Mouse (Mus musculus) limb, embryonic 12.5 days (tissue): ENCODE results near the gene Abat. TPM values are rescaled to one million over a fixed set of nuclear protein-coding genes. Genes with fewer than 3 reads are reported as not detected.
A peak's percentile ranks its signal among the peaks of the same experiment; 100 is the strongest.

Experiments
- ATAC-seq: fragments of 200-750 bp; cut with Nextera tagmentation; 2 replicates; pipeline ENCODE4 v1.8.0; 2017; ENCODE audit warnings: low read depth, moderate TSS enrichment; ENCODE audit not compliant: insufficient number of reproducible peaks, insufficient read depth, low FRiP score, low TSS enrichment
- H3K27ac ChIP-seq: fragments of 300-500 bp; sonication (generic); 2 replicates; pipeline ENCODE4 v1.5.1; 2016; ENCODE audit warnings: mild to moderate bottlenecking, moderate library complexity
- H3K27me3 ChIP-seq: fragments of 300-500 bp; sonication (generic); 2 replicates; pipeline ENCODE4 v1.6.1; 2016; ENCODE audit warnings: mild to moderate bottlenecking, moderate library complexity
- H3K36me3 ChIP-seq: fragments of 300-500 bp; sonication (generic); 2 replicates; pipeline ENCODE4 v1.6.1; 2016; ENCODE audit warnings: mild to moderate bottlenecking, moderate library complexity
- H3K4me1 ChIP-seq: fragments of 300-500 bp; sonication (generic); replicated peaks from 2 replicates; pipeline ENCODE4 v1.6.1; 2016
- H3K4me2 ChIP-seq: fragments of 300-500 bp; sonication (generic); 2 replicates; pipeline ENCODE4 v1.6.1; 2016; ENCODE audit warnings: mild to moderate bottlenecking, moderate library complexity
- H3K4me3 ChIP-seq: fragments of 300-500 bp; sonication (generic); replicated peaks from 2 replicates; pipeline ENCODE4 v1.5.1; 2016; ENCODE audit warnings: mild to moderate bottlenecking
- H3K9ac ChIP-seq: fragments of 300-500 bp; sonication (generic); replicated peaks from 2 replicates; pipeline ENCODE4 v1.6.1; 2016; ENCODE audit warnings: mild to moderate bottlenecking, moderate library complexity
- H3K9me3 ChIP-seq: fragments of 300-500 bp; sonication (generic); 2 replicates; pipeline ENCODE4 v1.6.1; 2016; ENCODE audit warnings: mild to moderate bottlenecking, moderate library complexity
- WGBS: fragments of 180-500 bp; shearing (Covaris S2); methylation state at CpG from one replicate; pipeline ENCODE4 v1.1.7; 2016; 5-methylcytosine and 5-hydroxymethylcytosine counted together
- polyA plus RNA-seq: library from polyadenylated mRNA; unstranded; fragments of >200 nt; fragmentation: Nextera tagmentation; extraction: Ambion mirVana; gene quantifications from 2 replicates; pipeline ENCODE4 v1.2.1, GENCODE M21; 2016

Gene Abat
- 36.4 and 41.8 TPM in 2 replicates for polyA plus RNA-seq

DNA sequence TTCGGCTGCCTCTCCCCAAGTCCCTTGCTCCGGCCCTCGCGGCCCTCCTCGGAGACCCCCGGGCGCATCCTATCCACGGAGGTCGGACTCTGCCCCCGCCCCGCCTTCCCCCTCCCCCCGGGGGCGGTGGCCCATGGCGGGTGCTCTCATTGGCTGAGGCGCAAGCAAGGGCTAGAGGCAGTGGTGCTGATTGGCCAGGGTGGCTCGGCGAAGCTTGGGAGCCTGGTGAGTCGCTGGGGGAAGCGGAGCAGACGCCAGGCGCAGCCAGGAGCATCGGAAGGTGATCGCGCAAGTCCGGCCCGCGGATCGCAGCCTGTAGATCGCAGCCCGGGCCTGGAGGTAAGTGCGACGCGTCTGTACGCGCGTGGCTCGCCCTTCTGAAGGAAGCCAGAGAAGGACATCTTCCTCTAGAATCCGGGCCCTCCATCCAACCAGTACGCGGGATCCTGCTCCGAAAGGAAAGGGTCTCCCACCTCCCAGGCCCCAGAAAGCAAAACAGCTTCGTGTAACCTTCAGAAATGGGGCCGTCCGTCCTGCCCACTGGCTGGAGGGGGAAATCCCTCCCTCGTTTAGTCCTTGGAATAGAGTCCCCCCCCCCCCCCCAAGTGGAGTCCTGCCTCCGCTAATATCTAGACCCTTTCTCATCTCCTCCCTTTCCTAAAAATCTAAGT is at the start of gene Abat:
TSS of gene Abat (plus strand) at position 194 of the 671 bp plus-strand sequence.
- under 1% methylated on average over 46 of the region's 46 CpGs for WGBS
- no peaks in the 10 kb centered on the region for H3K27me3 ChIP-seq

DNA sequence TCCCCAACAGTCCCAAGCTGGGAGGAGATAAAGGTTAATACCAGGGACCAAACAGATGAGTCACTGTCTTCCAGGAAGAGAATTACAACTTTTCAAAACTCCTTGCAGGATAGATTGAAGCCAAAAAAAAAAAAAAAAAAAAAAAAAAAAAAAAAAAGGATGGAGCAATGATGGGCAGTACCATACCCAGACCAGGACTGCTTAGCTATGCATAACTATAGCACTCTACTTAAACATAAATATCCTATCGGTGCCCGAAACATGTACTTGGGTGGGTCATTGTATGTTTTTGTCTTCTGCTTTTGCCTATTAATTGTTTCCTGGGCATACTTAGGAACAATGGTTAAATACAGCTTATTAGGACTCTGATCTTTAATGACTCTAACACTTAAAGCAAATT is 43.1 kb upstream of the Abat start:
- peaks cover 3% of the 10 kb centered on the region; the same call in 1 of the 2 replicates for H3K36me3 ChIP-seq
- ATAC-seq = 0 out of 2 replicates have a peak, but pooled peaks have one; percentile 24
- peak overlapping the region; percentile 70 for H3K4me3 ChIP-seq
- no peaks in the 10 kb centered on the region for H3K9me3 ChIP-seq
- no peak overlapping the region for H3K9ac ChIP-seq
- peak overlapping the region; percentile 69 for H3K4me2 ChIP-seq
- H3K27ac ChIP-seq = no peak overlapping the region
- peaks cover 5% of the 10 kb centered on the region; the same call in 1 of the 2 replicates for H3K27me3 ChIP-seq
- 71% methylated on average over 2 of the region's 2 CpGs for WGBS
- H3K4me1 ChIP-seq = no peaks in the 10 kb centered on the region; the same call in 1 of the 2 replicates

More for the DNA sequence above, at the start of gene Abat:
- H3K36me3 ChIP-seq = peaks cover 3% of the 10 kb centered on the region; the same call in 1 of the 2 replicates
- peaks cover 11% of the 10 kb centered on the region for H3K4me1 ChIP-seq
- H3K27ac ChIP-seq = peak within 1 kb of the TSS; percentile 45; the same call in 1 of the 2 replicates
- H3K9ac ChIP-seq = peak within 1 kb of the TSS; percentile 65
- peak within 1 kb of the TSS; percentile 60 for H3K4me3 ChIP-seq
- H3K9me3 ChIP-seq = no peaks in the 10 kb centered on the region
- ATAC-seq = peak; percentile 99
- H3K4me2 ChIP-seq = peak within 1 kb of the TSS; percentile 77

DNA sequence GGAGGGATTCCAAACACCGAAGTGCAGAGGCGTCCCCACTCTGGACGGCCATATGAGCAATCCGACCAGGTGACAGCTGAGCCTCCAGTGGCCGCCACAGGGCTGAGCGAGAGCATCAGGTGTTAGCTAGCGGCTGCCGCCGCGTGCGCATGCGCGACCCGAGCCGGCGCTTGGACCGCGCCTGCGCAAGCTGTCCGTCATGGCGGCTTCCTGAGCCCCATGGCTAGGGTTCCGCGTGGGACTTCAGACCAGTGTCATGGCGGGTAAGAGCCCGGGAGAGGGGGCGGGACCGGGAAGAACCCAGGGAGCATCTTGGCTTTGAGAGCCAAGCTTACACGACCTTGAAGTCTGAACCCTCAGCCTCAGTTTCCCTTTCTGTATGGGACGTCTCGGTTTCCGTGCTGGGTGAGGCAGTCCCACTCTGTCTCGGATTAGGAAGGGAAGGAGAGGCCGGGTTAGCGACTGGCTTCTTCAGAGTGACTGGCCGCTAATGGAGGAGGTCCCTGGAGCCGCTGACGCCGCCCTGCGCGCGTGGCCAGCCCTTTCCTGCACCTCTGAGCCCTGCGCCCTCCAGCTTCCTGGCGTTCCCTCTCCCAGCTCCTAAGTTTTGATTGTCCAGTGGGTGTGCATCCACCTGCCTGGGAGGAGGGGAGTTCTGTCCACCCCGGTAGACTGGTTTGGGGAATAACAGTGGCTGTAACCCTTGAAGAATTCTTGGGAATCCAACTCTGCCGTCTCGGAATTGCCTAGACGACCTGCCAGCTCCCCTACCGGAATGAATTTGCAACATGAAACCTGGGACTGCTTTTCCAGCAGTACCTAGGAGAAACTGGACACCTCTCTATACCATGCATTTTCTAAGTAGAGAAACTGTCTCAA is 42.4 kb upstream of the Abat start, which contains the start of gene Mettl22:
TSS of gene Mettl22 (plus strand) at position 186 of the 879 bp plus-strand sequence.
- peak within 1 kb of the TSS; percentile 70 for H3K4me3 ChIP-seq
- peak within 1 kb of the TSS; percentile 76 for H3K9ac ChIP-seq
- H3K27me3 ChIP-seq = peaks cover 5% of the 10 kb centered on the region; the same call in 1 of the 2 replicates
- H3K9me3 ChIP-seq = no peaks in the 10 kb centered on the region
- H3K4me1 ChIP-seq = no peaks in the 10 kb centered on the region; the same call in 1 of the 2 replicates
- H3K27ac ChIP-seq = peak within 1 kb of the TSS; percentile 94
- ATAC-seq = peak; percentile 97
- H3K36me3 ChIP-seq = peaks cover 3% of the 10 kb centered on the region; the same call in 1 of the 2 replicates
- WGBS = under 1% methylated on average over 48 of the region's 48 CpGs
- peak within 1 kb of the TSS; percentile 69 for H3K4me2 ChIP-seq

DNA sequence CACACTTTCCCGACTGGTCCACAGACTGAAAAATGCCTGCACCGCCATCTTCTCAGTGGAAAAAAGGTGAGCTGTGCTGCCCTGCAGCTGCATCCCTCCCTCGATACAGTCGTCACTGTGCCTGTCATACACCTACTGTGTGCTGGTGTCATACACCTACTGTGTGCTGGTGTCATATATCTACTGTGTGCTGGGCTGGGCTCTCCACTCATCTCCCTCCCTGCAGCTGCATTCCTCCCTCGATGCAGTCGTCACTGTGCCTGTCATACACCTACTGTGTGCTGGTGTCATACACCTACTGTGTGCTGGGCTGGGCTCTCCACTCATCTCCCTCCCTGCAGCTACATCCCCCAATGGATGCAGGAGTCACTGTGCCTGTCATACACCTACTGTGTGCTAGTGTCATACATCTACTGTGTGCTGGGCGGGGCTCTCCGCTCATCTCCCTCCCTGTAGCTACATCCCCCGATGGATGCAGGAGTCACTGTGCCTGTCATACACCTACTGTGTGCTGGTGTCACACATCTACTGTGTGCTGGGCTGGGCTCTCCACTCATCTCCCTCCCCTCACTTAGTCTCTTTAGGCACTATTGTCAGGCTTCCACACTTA is 25.7 kb upstream of the Abat start:
- ATAC-seq = no peak
- Histone ChIP-seq H3K27me3 (no peaks in the 10 kb centered on the region), H3K4me1 (peaks cover 7% of the 10 kb centered on the region), H3K9ac (no peak overlapping the region), H3K9me3 (no peaks in the 10 kb centered on the region), H3K4me2 (no peak overlapping the region), H3K27ac (no peak overlapping the region), H3K4me3 (no peak overlapping the region), H3K36me3 (peaks cover 74% of the 10 kb centered on the region)
- WGBS = 92% methylated on average over 9 of the region's 9 CpGs

DNA sequence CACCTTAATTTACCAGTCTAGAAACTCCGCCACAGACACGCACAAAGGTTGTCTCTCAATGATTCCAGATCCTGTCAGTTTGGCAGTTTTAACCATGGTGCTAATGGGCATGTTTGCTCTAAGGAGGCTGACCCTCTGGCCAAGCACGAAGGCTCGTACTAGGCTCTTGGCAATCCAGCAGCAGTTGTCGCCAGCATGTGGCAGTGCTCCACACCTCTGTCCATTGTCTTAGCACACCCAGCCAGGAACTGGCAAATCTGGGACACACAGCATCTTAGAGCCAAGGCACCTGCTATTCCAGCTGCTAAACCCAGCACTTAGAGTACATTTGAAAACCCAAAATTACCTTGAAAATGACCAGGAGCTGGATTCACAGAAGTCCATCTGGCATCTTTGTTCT is 23.9 kb upstream of the Abat start:
- Histone ChIP-seq H3K4me3 (no peak overlapping the region), H3K27me3 (no peaks in the 10 kb centered on the region), H3K36me3 (peaks cover 56% of the 10 kb centered on the region), H3K4me2 (no peak overlapping the region), H3K27ac (no peak overlapping the region), H3K9ac (no peak overlapping the region), H3K4me1 (peaks cover 7% of the 10 kb centered on the region), H3K9me3 (no peaks in the 10 kb centered on the region)
- WGBS = 72% methylated on average over 5 of the region's 5 CpGs
- ATAC-seq = no peak

DNA sequence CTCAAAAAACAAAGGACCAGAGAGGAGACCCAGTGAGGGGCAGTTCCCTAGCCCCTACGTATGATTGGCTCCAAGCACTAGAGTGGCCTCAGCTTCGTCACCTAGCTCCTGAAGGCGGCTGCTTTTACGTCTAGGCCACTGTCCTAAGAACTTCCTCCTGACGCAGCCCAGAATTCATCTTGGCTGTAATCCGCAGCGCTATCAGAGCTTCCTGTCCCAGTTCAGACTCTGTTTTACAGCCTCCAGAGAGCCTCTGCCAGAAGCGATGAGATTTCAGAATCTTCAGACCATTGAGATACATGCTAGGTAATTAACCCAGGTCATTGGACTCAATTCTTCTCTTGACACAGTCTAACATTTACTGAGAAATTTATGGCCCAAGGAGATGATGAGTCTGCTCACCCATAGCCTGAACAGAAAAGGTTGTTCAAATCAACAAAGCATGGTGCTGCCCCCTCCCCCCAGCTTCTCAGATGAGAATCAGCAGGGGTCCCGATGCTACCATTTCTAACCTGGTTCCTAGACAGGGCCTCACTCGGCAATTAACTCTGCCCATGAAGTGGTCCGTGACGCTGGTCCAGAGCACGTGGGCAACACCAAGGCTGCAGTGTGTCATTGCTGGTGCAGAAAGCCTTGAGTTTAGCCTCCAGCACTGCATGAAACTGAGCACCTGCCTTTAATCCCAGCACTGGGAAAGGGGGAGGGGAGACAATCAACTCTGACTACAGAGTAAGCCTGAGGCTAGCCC is 21.3 kb upstream of the Abat start:
- peaks cover 7% of the 10 kb centered on the region for H3K4me1 ChIP-seq
- no peak overlapping the region for H3K4me2 ChIP-seq
- ATAC-seq = no peak
- H3K27ac ChIP-seq = no peak overlapping the region
- WGBS = 30% methylated on average over 13 of the region's 13 CpGs
- H3K4me3 ChIP-seq = no peak overlapping the region
- no peaks in the 10 kb centered on the region for H3K9me3 ChIP-seq
- H3K9ac ChIP-seq = no peak overlapping the region
- H3K36me3 ChIP-seq = peaks cover 37% of the 10 kb centered on the region
- H3K27me3 ChIP-seq = no peaks in the 10 kb centered on the region

DNA sequence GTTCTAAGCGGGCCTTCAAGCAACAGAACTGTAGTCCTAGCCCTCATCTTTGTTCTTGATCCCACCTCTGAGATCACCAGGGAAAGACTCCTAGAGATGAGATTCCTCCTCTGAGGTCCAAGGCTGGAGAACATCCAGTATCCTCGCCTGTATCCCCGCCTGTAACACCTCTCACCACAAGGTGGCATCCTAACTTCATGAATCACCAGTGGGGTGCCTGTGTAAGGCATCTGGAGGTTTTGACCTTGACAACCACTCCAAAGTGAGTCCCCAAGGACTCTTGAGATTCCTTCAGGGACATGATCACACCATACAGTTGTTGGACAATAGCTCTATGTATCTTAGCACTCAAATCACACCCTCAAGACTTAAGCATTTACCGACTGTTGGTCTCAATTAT is 19.0 kb upstream of the Abat start:
- no peak overlapping the region for H3K27ac ChIP-seq
- peaks cover 7% of the 10 kb centered on the region for H3K4me1 ChIP-seq
- ATAC-seq = no peak
- peaks cover 18% of the 10 kb centered on the region for H3K36me3 ChIP-seq
- no peaks in the 10 kb centered on the region for H3K27me3 ChIP-seq
- 19% methylated on average over 4 of the region's 4 CpGs for WGBS
- H3K4me3 ChIP-seq = no peak overlapping the region
- H3K9ac ChIP-seq = no peak overlapping the region
- no peak overlapping the region for H3K4me2 ChIP-seq
- H3K9me3 ChIP-seq = no peaks in the 10 kb centered on the region

DNA sequence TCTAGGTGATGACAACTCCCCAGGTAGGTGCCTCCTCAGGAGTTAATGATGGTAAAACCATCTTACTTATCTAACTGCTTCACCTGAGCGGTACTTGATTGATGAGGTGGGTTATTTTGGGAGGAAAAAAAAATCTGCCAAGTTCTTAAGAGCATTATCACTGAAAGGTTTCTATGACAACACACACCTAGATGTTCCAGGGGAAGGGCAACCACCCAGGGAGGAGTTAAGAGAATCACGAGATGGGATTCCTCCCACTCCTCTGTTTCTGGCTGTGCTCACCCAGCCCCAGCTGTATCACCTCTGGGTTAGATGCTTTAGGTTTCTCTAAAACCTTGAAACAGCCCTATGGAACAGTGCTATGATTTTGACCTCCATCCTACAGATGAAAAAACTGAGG is 16.3 kb upstream of the Abat start:
- Histone ChIP-seq H3K36me3 (no peaks in the 10 kb centered on the region), H3K27ac (no peak overlapping the region), H3K27me3 (no peaks in the 10 kb centered on the region), H3K9me3 (no peaks in the 10 kb centered on the region), H3K4me3 (no peak overlapping the region), H3K9ac (no peak overlapping the region), H3K4me1 (peaks cover 3% of the 10 kb centered on the region), H3K4me2 (no peak overlapping the region)
- ATAC-seq = no peak
- 61% methylated on average over 2 of the region's 2 CpGs for WGBS

DNA sequence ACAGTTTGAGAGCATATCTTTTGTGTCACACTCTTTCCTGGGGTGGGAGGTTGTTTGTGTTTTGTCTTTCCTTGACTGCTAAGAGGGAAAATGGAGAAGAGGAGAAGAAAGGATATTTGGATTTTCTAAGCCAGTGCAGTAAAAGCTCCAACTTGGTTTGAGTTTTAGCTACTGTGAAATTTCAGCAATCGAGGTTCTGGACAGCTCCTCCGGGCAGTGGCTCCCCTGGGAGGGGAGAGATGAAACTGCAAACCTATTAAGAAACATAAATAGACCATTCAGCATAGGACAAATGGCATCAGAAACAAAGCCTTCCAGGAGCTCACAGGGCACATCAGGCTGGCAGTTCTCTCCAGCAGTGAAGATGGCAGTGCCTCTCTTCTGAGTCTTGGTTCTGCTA is 9.0 kb upstream of the Abat start:
- no peak overlapping the region for H3K27ac ChIP-seq
- ATAC-seq = no peak
- WGBS = 58% methylated on average over 2 of the region's 2 CpGs
- no peaks in the 10 kb centered on the region for H3K36me3 ChIP-seq
- H3K27me3 ChIP-seq = no peaks in the 10 kb centered on the region
- no peak overlapping the region for H3K4me3 ChIP-seq
- no peaks in the 10 kb centered on the region for H3K4me1 ChIP-seq
- H3K4me2 ChIP-seq = no peak overlapping the region
- H3K9me3 ChIP-seq = peaks cover 3% of the 10 kb centered on the region; the same call in 1 of the 2 replicates
- H3K9ac ChIP-seq = no peak overlapping the region

DNA sequence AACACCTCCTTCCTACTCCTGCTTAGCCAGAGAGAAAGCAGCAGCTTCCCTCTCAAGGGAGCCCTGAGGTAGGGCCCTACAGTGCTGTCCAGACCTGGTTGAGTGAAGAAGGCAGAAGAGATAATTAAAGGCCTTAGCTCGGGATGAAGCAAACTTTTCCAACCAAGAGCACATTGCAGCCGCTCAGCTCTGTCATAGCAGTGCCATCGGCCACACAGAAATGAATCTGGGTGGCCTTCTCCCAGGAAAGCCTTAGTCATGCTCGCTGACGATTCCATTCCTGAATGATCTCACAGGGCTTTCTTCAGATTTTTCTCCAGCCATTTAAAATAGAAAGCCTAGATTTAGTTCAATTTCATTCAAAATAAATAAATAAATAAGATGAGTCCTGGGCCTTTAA is 3.3 kb upstream of the Abat start:
- H3K36me3 ChIP-seq = no peaks in the 10 kb centered on the region
- ATAC-seq = no peak
- no peak overlapping the region for H3K4me2 ChIP-seq
- no peaks in the 10 kb centered on the region for H3K27me3 ChIP-seq
- H3K9me3 ChIP-seq = peaks cover 3% of the 10 kb centered on the region; the same call in 1 of the 2 replicates
- H3K9ac ChIP-seq = no peak overlapping the region
- WGBS = 72% methylated on average over 5 of the region's 5 CpGs
- H3K4me1 ChIP-seq = peaks cover 11% of the 10 kb centered on the region
- H3K27ac ChIP-seq = no peak overlapping the region
- H3K4me3 ChIP-seq = no peak overlapping the region
